Mouse (Mus musculus) neural tube, embryonic 13.5 days (tissue): ENCODE data around the gene 4930412O13Rik. TPM values are rescaled to one million over a fixed set of nuclear protein-coding genes. Genes with fewer than 3 reads are reported as not detected.

Experiments used
- ATAC-seq: fragments of 200-750 bp; cut with Nextera tagmentation; 2 replicates; pipeline ENCODE4 v1.8.0; 2017; ENCODE audit warnings: low read depth, mild to moderate bottlenecking, moderate TSS enrichment, moderate library complexity
- H3K27ac ChIP-seq: fragments of 300-500 bp; sonication (generic); replicated peaks from 2 replicates; pipeline ENCODE4 v1.5.1; 2015; ENCODE audit warnings: moderate library complexity, mild to moderate bottlenecking, inconsistent platforms
- H3K27me3 ChIP-seq: fragments of 300-500 bp; sonication (generic); 2 replicates; pipeline ENCODE4 v1.6.1; 2015; ENCODE audit warnings: mild to moderate bottlenecking, inconsistent platforms
- H3K36me3 ChIP-seq: fragments of 300-500 bp; sonication (generic); 2 replicates; pipeline ENCODE4 v1.6.1; 2015; ENCODE audit warnings: mild to moderate bottlenecking, inconsistent platforms
- H3K4me1 ChIP-seq: fragments of 300-500 bp; sonication (generic); replicated peaks from 2 replicates; pipeline ENCODE4 v1.6.1; 2015; ENCODE audit warnings: inconsistent platforms
- H3K4me2 ChIP-seq: fragments of 300-500 bp; sonication (generic); 2 replicates; pipeline ENCODE4 v1.6.1; 2015; ENCODE audit warnings: inconsistent platforms, mild to moderate bottlenecking, moderate library complexity
- H3K4me3 ChIP-seq: fragments of 300-500 bp; sonication (generic); 2 replicates; pipeline ENCODE4 v1.5.1; 2015; ENCODE audit warnings: mild to moderate bottlenecking, inconsistent platforms
- H3K9ac ChIP-seq: fragments of 300-500 bp; sonication (generic); 2 replicates; pipeline ENCODE4 v1.6.1; 2015; ENCODE audit warnings: moderate library complexity, mild to moderate bottlenecking, inconsistent platforms
- H3K9me3 ChIP-seq: fragments of 300-500 bp; sonication (generic); 2 replicates; pipeline ENCODE4 v1.6.1; 2016; ENCODE audit warnings: inconsistent platforms
- WGBS: fragments of 180-500 bp; shearing (Covaris S2); methylation state at CpG from one replicate; pipeline ENCODE4 v1.1.7; 2015; 5-methylcytosine and 5-hydroxymethylcytosine counted together
- polyA plus RNA-seq: library from polyadenylated mRNA; unstranded; fragments of >200 nt; fragmentation: Nextera tagmentation; extraction: Ambion mirVana; gene quantifications from 2 replicates; pipeline ENCODE4 v1.2.1, GENCODE M21; 2015

4930412O13Rik gene
- polyA plus RNA-seq, 1 experiment from 2014 or later = 0.29 TPM

DNA sequence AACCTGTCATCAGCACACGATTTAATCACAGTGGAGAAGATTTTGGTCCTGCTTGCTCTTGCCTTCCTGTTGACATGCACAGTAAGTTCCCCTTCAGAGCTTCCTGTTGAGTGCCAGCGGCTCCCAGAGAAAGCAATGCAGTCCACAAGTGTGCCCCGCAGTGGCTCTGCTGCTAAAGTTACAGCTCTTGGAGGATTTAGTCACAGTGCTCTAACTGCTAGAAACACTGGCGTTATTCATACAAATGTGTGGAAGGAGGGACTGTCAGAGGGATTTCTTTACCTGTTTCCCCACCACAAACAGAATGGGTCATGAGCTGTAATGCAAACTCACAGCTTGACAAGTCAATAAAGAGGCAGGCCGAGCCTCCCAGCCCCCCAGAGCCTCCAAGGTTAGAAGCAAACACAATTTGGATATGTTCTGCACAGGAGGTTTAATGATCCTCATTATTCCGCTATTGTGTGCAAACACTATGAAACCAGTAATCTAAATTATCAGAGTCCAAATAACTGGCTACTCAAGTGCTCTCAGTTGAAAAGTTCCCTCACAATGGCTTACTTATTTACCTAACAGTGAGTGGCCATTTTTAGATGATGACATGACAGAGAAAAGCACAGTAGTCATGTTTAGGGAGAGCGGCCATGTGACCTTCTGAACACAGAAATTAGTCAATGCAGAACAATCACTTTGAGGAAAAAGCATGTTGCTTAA lies 45.3 kb downstream of the 4930412O13Rik start:
- 0 out of 2 replicates have a peak, but pooled peaks cover 5% of the 10 kb centered on the region for H3K36me3 ChIP-seq
- ATAC-seq = no peak
- H3K27ac ChIP-seq = no peak overlapping the region
- H3K9me3 ChIP-seq = no peaks in the 10 kb centered on the region
- peaks cover 8% of the 10 kb centered on the region; the same call in 1 of the 2 replicates for H3K4me1 ChIP-seq
- no peak overlapping the region for H3K9ac ChIP-seq
- no peak overlapping the region for H3K4me2 ChIP-seq
- WGBS = 41% methylated on average over 7 of the region's 7 CpGs
- no peak overlapping the region for H3K4me3 ChIP-seq
- no peaks in the 10 kb centered on the region for H3K27me3 ChIP-seq

DNA sequence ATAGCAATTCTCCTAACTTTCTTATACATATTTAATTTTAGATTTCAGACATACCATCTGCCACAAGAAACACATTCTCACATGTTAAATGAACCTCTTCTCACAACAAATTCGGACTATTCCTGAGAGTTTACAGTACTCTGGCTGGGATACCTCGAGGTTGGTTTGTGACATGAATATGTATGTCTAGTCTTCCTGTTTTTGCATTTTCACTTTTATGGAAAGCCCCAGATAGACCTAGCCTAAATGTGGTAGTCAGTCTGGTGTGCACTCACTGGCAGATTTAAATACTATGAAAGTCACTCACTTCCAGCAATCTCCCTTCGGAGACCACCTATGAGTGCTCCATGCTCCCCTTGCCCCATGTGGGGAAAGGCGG lies 45.8 kb downstream of the 4930412O13Rik start:
- Histone ChIP-seq H3K4me2 (no peak overlapping the region), H3K9ac (no peak overlapping the region), H3K27ac (no peak overlapping the region), H3K9me3 (no peaks in the 10 kb centered on the region), H3K4me1 (peaks cover 8% of the 10 kb centered on the region; the same call in 1 of the 2 replicates), H3K27me3 (no peaks in the 10 kb centered on the region), H3K4me3 (no peak overlapping the region), H3K36me3 (0 out of 2 replicates have a peak, but pooled peaks cover 5% of the 10 kb centered on the region)
- ATAC-seq = no peak
- WGBS = 72% methylated on average over 4 of the region's 4 CpGs

Other genes starting within 250 kb of the 4930412O13Rik start
- 1.1 TPM in 1 of 2 replicates, not detected in the other for gene 9230102O04Rik, start 8.3 kb downstream of the 4930412O13Rik start, polyA plus RNA-seq
- gene Gata3, start 8.8 kb downstream of the 4930412O13Rik start, polyA plus RNA-seq = 10.1 and 12.4 TPM in 2 replicates
- gene Taf3, start 167.3 kb downstream of the 4930412O13Rik start, polyA plus RNA-seq = 14.2 and 14.6 TPM in 2 replicates
- gene Atp5c1, start 199.3 kb downstream of the 4930412O13Rik start, polyA plus RNA-seq = 532 and 575 TPM in 2 replicates
- gene Kin, start 199.3 kb downstream of the 4930412O13Rik start, polyA plus RNA-seq = 34.4 and 36.9 TPM in 2 replicates